Mouse (Mus musculus): ENCODE data around the gene Lpcat1.

- TF ChIP-seq CTCF (IDR thresholded peaks at IDR 0.05; ENCODE audit: borderline replicate concordance, insufficient read depth, low read depth, low read length) = no peak
- TF ChIP-seq POLR2A (IDR thresholded peaks at IDR 0.05; ENCODE audit: borderline replicate concordance, insufficient read depth, low read length) = no peak
Observed at GRCm38 (mm10) chr13:73533716-73534115, 66.7 kb downstream of the Lpcat1 start.

Measured in cerebellum, adult 2 months (tissue).